Mouse (Mus musculus): ENCODE results near the gene Dtd1. TPM values are rescaled to one million over a fixed set of nuclear protein-coding genes. Genes with fewer than 3 reads are reported as not detected.
"Not testable (repeated sequence)": the region's sequence is repeated elsewhere in the genome, so short reads cannot be mapped to it uniquely, and the experiment has no call there.

Gene Dtd1
- polyA plus RNA-seq, 1 experiment from 2014 or later = 31.4 TPM

DNA sequence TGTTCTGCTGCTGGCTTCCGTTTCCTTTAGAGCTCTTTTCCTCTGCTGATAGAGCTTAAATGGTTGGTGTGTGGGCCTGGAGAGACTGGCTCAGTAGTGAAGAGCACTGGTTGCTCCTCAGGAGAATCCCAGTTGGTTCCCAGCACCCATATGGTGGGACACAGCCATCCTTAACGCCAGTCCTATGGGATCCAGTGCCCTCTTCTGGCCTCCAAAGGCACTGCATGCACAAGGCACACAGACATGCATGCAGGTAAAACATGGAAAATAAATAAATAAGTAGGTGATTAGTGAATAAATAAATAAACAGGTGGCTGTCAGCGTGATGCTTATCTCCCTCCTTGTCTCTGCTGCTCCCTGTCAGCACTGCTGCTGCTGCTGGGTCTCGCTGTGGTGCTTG lies 11.0 kb upstream of the Dtd1 start:
- Histone ChIP-seq H3K4me2 (replicated peaks; ENCODE audit: low read depth, low read length) (no peak overlapping the region), H3K27me3 (replicated peaks; ENCODE audit: insufficient read depth, low read length) (no peaks in the 10 kb centered on the region), H3K4me1 (ENCODE audit: insufficient read depth, low read depth, low read length) (no peaks in the 10 kb centered on the region), H3K36me3 (ENCODE audit: insufficient read depth, low read length) (peaks cover 38% of the 10 kb centered on the region), H3K27ac (ENCODE audit: low read length) (no peak overlapping the region), H3K4me3 (ENCODE audit: low read depth, low read length) (no peak overlapping the region), H3K9ac (replicated peaks; ENCODE audit: low read depth) (no peak overlapping the region), H3K9me3 (ENCODE audit: low read length) (no peaks in the 10 kb centered on the region)
- DNase-seq (ENCODE audit: low spot score) (no peak), ATAC-seq (no peak)
- WGBS = 79% methylated on average over 4 of the region's 4 CpGs
- TF ChIP-seq CTCF (IDR thresholded peaks at IDR 0.05) = peak; percentile 51
- TF ChIP-seq EP300 (IDR thresholded peaks at IDR 0.05) = no peak

DNA sequence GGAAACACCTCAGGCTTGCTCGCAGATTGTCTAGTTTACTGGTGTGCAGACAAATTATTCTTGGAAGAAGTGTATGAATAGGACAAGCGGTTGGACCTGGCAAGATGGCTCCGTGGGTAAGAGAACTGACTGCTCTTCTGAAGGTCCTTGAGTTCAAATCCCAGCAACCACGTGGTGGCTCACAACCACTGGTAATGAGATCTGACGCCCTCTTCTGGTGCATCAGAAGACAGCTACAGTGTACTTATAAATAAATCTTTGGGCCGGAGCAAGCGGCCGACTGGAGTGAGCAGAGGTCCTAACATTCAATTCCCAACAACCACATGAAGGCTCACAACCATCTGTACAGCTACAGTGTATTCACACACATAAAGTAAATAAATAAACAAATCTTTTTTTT lies 6.7 kb upstream of the Dtd1 start:
- not testable (repeated sequence) for H3K27ac ChIP-seq (ENCODE audit: low read length); H3K9ac ChIP-seq (replicated peaks; ENCODE audit: low read depth); H3K4me2 ChIP-seq (replicated peaks; ENCODE audit: low read depth, low read length); ATAC-seq; H3K4me3 ChIP-seq (ENCODE audit: low read depth, low read length); DNase-seq (ENCODE audit: low spot score); H3K27me3 ChIP-seq (replicated peaks; ENCODE audit: insufficient read depth, low read length); H3K36me3 ChIP-seq (ENCODE audit: insufficient read depth, low read length); H3K9me3 ChIP-seq (ENCODE audit: low read length); H3K4me1 ChIP-seq (ENCODE audit: insufficient read depth, low read depth, low read length)
- WGBS = 65% methylated on average over 8 of the region's 8 CpGs

DNA sequence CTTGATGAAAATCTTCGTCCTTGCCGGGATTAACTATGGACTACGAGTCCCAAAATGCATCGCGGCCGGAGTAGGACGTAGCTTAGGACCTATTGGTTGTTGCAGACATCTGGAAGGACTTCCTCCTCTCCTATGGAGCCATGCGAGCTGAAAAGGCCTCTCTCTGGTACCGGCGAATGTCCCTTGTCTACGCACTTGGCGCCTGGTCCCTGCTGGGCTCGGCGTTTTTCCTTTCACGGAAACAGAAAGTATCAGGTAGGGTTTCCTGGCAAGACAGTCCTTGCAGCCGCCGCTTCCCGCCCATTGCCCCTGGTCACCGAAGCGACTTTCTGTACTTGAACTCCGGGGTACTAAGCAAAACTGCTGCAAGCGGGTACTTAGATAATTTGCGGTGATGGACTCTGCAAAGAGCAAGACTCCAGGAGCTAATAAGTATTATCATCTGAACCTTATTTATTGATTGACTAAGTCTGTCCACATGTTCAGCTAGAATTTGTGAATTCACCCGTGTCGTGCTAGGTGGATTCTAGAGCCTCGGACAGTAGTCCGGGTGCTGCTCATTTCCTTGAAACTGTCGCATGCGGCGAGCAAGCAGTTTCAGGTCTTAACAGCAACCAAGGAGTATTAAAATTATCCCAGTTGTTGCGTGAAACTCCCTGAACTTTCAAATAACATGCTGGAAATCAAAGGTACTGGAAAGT lies 5.6 kb upstream of the Dtd1 start, which contains the start of gene Smim26:
Gene Smim26 (plus strand): TSS at position 104 of the 701 bp plus-strand sequence.
- ATAC-seq = peak; percentile 99
- no peaks in the 10 kb centered on the region for H3K27me3 ChIP-seq (replicated peaks; ENCODE audit: insufficient read depth, low read length)
- TF ChIP-seq CTCF (IDR thresholded peaks at IDR 0.05) (no peak), EP300 (IDR thresholded peaks at IDR 0.05) (no peak)
- under 1% methylated on average over 31 of the region's 31 CpGs for WGBS
- no peak within 1 kb of the TSS; the same call in 1 of the 2 replicates for H3K27ac ChIP-seq (ENCODE audit: low read length)
- peak; percentile 93 for DNase-seq (ENCODE audit: low spot score)
- H3K9me3 ChIP-seq (ENCODE audit: low read length) = no peaks in the 10 kb centered on the region
- no peaks in the 10 kb centered on the region for H3K4me1 ChIP-seq (ENCODE audit: insufficient read depth, low read depth, low read length)
- peak within 1 kb of the TSS; percentile 60 for H3K4me3 ChIP-seq (ENCODE audit: low read depth, low read length)
- no peaks in the 10 kb centered on the region; the same call in 1 of the 2 replicates for H3K36me3 ChIP-seq (ENCODE audit: insufficient read depth, low read length)
- peak within 1 kb of the TSS; percentile 65 for H3K4me2 ChIP-seq (replicated peaks; ENCODE audit: low read depth, low read length)
- peak within 1 kb of the TSS; percentile 63 for H3K9ac ChIP-seq (replicated peaks; ENCODE audit: low read depth)

DNA sequence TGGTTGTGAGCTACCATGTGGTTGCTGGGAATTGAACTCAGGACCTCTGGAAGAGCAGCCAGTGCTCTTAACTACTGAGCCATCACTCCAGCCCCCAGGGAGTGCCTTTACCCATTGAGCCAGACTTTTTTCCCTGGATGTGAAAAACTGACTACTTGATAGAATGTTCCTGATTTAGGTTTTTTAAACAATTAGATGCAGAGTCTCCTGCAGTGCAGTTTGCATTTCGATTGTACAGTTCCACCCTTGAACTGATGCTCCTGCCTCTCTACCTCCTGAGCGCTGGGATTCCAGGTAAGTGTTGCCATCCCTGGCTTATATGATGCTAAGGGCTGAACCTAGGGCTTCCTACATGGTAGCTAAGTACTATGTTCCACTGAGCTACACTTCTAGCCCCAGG lies 1.7 kb upstream of the Dtd1 start:
- ATAC-seq = no peak
- Histone ChIP-seq H3K9me3 (ENCODE audit: low read length) (no peaks in the 10 kb centered on the region), H3K4me1 (ENCODE audit: insufficient read depth, low read depth, low read length) (no peaks in the 10 kb centered on the region), H3K4me3 (ENCODE audit: low read depth, low read length) (no peak overlapping the region), H3K27me3 (replicated peaks; ENCODE audit: insufficient read depth, low read length) (no peaks in the 10 kb centered on the region), H3K4me2 (replicated peaks; ENCODE audit: low read depth, low read length) (no peak overlapping the region), H3K36me3 (ENCODE audit: insufficient read depth, low read length) (no peaks in the 10 kb centered on the region), H3K27ac (ENCODE audit: low read length) (no peak overlapping the region), H3K9ac (replicated peaks; ENCODE audit: low read depth) (no peak overlapping the region)
- no peak for DNase-seq (ENCODE audit: low spot score)
- WGBS = 62% methylated on average over 2 of the region's 2 CpGs
- TF ChIP-seq EP300 (IDR thresholded peaks at IDR 0.05) = no peak
- no peak for TF ChIP-seq CTCF (IDR thresholded peaks at IDR 0.05)

DNA sequence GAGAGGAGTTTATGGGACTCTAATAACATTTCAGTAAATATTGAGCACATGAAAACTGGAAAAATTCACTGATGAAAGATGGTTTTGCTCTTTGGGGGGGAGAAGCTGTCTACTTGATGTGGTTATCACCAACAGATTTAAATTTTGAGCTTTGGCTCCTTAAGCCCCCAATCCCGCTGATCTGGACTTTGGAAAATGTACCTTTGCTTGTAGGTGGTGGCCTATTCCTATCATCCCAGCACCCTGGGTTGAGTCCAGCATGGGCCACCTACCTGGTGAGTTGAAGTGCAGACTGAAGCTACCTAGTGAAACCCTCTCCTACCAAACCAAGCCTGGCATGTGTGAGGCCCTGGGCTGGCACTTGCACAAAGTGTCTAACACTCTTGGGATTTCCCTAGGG lies 1.9 kb downstream of the Dtd1 start:
- H3K9me3 ChIP-seq (ENCODE audit: low read length) = no peaks in the 10 kb centered on the region
- H3K27me3 ChIP-seq (replicated peaks; ENCODE audit: insufficient read depth, low read length) = no peaks in the 10 kb centered on the region
- TF ChIP-seq EP300 (IDR thresholded peaks at IDR 0.05) (no peak), CTCF (IDR thresholded peaks at IDR 0.05) (no peak)
- DNase-seq (ENCODE audit: low spot score) = no peak
- no peak overlapping the region for H3K9ac ChIP-seq (replicated peaks; ENCODE audit: low read depth)
- no peak overlapping the region for H3K4me2 ChIP-seq (replicated peaks; ENCODE audit: low read depth, low read length)
- 95% methylated on average over 1 of the region's 1 CpGs for WGBS
- no peak for ATAC-seq
- no peaks in the 10 kb centered on the region for H3K4me1 ChIP-seq (ENCODE audit: insufficient read depth, low read depth, low read length)
- no peaks in the 10 kb centered on the region for H3K36me3 ChIP-seq (ENCODE audit: insufficient read depth, low read length)
- H3K4me3 ChIP-seq (ENCODE audit: low read depth, low read length) = no peak overlapping the region
- H3K27ac ChIP-seq (ENCODE audit: low read length) = no peak overlapping the region

DNA sequence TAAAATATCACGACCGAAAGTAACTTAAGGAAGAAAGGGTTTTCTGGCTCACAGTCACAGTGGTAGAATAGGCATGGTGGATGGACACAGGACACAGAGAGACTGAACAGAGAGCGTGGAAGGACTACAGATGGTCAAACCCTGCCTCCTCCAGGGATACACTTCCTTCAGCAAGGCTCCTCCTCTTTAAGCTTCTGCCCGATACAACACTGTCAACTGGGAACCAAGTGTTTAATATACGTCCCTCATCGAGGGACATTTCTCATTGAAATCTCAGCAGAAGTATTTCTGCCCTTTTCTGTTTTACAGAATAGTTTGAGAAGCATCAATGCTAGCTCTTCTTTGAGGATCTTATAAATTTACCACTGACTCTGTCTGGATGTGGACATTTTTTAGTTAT lies 14.3 kb downstream of the Dtd1 start:
- no peak for TF ChIP-seq EP300 (IDR thresholded peaks at IDR 0.05)
- TF ChIP-seq CTCF (IDR thresholded peaks at IDR 0.05) = no peak
- ATAC-seq (no peak), DNase-seq (ENCODE audit: low spot score) (no peak)
- no peak overlapping the region for H3K4me2 ChIP-seq (replicated peaks; ENCODE audit: low read depth, low read length)
- no peak overlapping the region for H3K4me3 ChIP-seq (ENCODE audit: low read depth, low read length)
- H3K9ac ChIP-seq (replicated peaks; ENCODE audit: low read depth) = no peak overlapping the region
- H3K9me3 ChIP-seq (ENCODE audit: low read length) = no peaks in the 10 kb centered on the region
- 94% methylated on average over 6 of the region's 6 CpGs for WGBS
- no peaks in the 10 kb centered on the region for H3K27me3 ChIP-seq (replicated peaks; ENCODE audit: insufficient read depth, low read length)
- no peak overlapping the region for H3K27ac ChIP-seq (ENCODE audit: low read length)
- no peaks in the 10 kb centered on the region for H3K36me3 ChIP-seq (ENCODE audit: insufficient read depth, low read length)
- H3K4me1 ChIP-seq (ENCODE audit: insufficient read depth, low read depth, low read length) = no peaks in the 10 kb centered on the region

Measured in lung, postnatal 0 days (tissue).